Mouse (Mus musculus): Measurements from ENCODE around the gene Sh3gl2.

Gene Sh3gl2

GRCm38 (mm10) chr4:85228589-85228948 is 23.6 kb downstream of the Sh3gl2 start:
- DNase-seq (ENCODE audit: low read depth in 2 of 2, low spot score in 2 of 2), result no peak

- no peak for DNase-seq (ENCODE audit: low read depth in 2 of 2, low spot score in 2 of 2)
Measured at GRCm38 (mm10) chr4:85232386-85233381, 27.8 kb downstream of the Sh3gl2 start.

DNA sequence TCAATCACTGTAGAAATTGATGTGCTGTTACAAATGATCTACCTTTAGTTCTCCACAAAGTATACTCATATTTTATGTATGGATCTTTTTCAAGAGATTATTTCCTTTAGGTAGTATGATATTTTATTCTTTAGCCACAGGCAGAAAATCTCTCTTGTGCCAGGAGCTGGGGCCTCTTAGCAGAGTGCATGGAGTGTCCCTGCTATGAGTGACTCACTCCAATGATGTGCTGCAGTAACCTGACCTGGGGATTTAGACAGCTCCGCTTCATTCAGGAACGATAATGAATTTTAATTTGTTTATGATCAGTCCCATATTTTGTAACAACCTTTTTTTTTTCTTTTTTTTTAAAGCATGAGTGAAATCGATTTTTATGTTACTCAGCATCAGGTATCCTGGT is 36.7 kb downstream of the Sh3gl2 start:
- DNase-seq (ENCODE audit: low read depth in 2 of 2, low spot score in 2 of 2), result no peak

GRCm38 (mm10) chr4:85242562-85242961 is 37.6 kb downstream of the Sh3gl2 start:
- DNase-seq (ENCODE audit: low read depth in 2 of 2, low spot score in 2 of 2), result no peak

DNA sequence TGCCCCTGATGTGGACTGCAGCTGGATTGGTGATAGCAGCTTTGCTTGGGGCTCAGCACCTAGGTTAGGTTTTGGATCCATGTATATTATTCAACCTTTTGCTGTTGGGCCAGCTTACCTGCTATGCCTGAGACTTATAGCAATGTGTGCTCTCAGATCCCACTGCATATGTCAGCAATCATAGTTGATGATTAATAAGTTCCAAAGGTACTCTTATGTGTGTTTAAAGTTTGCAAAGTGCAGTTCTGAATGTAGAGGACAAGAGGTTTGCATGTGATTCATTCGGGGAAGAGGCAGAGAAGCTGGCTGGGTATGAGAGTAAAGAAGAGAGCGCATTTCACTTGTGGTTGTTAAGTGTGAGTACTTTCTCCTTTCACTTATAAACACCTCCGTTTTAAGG is 43.7 kb downstream of the Sh3gl2 start:
- no peak for DNase-seq (ENCODE audit: low read depth in 2 of 2, low spot score in 2 of 2)

DNA sequence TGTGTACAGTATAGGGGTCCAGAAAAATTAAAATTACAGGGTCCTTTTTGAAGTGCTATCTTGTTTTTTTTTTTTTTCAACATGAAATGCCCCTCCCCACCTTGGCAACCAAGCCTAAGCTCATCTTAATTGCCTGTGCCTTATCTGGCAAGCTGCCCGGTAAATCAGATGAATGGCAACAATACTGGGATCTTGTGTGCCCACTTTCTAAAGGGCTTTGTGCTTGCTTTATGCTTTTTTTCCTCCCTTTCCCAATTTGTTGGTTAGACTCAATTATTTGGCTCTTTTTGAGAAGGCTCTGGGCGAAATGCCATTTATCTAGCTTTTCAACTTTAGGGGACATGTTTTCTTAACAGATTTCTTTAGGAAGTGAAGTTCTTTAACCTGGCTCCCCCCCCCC is 45.3 kb downstream of the Sh3gl2 start:
- DNase-seq (ENCODE audit: low read depth in 2 of 2, low spot score in 2 of 2), result no peak

DNA sequence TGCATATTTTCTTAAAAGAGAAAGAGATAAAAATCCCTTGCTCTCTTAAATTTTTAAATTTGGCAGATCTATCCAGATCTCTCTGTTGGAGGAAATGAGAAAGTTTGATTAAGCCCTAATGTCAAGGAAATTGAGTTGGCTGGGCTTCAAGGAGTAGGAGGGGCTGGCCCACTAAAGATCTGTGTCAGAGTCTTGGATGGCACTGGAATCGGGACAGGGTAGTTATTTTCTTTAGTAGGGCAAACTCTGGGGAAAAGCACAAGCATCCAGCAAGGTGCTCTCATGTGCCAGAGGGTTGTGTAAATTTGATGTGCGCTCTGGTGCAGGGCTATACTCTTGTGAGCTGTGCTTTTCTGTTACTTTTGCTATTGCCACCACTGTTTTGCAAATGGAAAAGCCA is 45.9 kb downstream of the Sh3gl2 start:
- no peak for DNase-seq (ENCODE audit: low read depth in 2 of 2, low spot score in 2 of 2)

GRCm38 (mm10) chr4:85255771-85256389 is 51.0 kb downstream of the Sh3gl2 start:
- no peak for DNase-seq (ENCODE audit: low read depth in 2 of 2, low spot score in 2 of 2)

GRCm38 (mm10) chr4:85256461-85257202 is 51.7 kb downstream of the Sh3gl2 start:
- DNase-seq (ENCODE audit: low read depth in 2 of 2, low spot score in 2 of 2), result no peak

GRCm38 (mm10) chr4:85257771-85258341 is 52.9 kb downstream of the Sh3gl2 start:
- no peak for DNase-seq (ENCODE audit: low read depth in 2 of 2, low spot score in 2 of 2)

GRCm38 (mm10) chr4:85260687-85261658 is 56.0 kb downstream of the Sh3gl2 start:
- no peak for DNase-seq (ENCODE audit: low read depth in 2 of 2, low spot score in 2 of 2)

DNA sequence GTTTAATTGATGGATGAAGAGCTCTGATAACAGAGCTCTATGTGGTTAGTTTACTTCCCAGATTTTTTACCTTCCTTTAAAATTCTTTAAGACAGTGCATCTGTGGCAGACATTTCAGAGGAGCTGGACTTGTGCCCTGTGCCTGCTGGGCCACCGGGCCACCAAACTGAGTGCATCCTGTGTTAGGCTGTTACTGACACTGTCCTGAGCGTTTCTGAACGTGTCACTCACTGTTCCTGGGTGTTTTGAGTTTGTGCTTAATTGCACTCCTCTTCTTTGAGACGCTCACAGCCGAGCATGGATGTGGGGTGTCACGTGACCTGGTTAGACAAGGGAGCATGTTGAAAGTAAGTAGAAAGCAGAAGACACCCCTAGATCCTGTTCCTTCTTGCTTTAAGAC is 57.2 kb downstream of the Sh3gl2 start:
- no peak for DNase-seq (ENCODE audit: low read depth in 2 of 2, low spot score in 2 of 2)

DNA sequence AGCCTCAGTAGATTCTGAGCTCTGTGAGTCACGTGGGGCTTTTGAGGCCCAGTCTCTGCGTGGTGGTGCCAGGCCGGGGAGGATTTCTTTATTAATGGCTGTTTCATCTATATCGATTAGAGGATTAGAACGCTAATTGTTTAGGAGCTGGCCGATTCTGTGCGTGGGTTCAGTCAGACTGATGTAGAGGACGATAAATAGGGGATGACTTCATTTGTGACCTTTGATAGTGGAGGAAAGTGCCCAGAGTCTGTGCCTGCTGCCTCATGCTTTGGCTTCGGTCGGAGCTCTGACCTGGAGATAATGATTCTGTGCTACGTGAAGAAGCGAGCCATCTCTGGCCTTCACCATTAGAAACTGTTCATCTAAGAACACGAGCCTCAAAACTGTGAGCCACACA is 57.7 kb downstream of the Sh3gl2 start:
- no peak for DNase-seq (ENCODE audit: low read depth in 2 of 2, low spot score in 2 of 2)

DNA sequence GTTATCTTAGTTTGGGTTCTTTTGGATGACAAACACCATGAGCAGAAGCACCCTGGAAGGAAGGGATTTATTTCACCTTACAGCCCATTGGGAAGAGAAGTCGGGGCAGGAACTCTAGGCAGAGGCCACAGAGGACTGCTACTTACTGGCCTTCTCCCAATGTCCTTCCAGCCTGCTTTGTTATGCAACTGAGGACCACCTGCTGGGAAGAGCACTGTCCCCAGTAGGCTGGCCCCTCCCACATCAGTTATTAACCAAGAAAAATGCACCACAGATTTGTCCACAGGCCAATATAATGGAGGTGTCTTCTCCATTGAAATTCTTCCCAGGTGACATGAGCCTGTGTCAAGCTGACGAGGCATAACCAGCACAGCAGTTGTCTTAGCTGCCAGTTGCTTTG is 62.5 kb downstream of the Sh3gl2 start:
- DNase-seq (ENCODE audit: low read depth in 2 of 2, low spot score in 2 of 2), result no peak

GRCm38 (mm10) chr4:85272877-85273276 is 68.0 kb downstream of the Sh3gl2 start:
- DNase-seq (ENCODE audit: low read depth in 2 of 2, low spot score in 2 of 2), result no peak

DNA sequence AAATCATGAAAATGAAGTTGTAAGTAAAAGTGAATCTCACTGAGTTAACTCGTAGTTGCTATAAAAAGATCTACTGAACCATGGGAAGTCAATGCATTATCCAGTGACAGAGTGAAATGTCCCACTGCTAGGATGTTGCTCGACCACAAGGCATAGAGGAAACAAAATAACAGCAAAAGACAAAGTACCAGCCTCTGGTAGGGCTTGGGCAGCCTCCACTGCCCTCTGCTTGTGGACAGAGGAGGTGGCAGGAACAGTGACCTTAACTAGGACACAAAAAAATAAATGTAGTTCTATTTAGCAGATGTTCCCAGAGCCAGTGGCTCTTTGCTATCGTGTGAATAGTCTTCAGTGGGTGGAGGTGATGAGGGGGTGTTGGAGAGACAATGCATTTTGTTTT is 68.5 kb downstream of the Sh3gl2 start:
- DNase-seq (ENCODE audit: low read depth in 2 of 2, low spot score in 2 of 2), result no peak

DNA sequence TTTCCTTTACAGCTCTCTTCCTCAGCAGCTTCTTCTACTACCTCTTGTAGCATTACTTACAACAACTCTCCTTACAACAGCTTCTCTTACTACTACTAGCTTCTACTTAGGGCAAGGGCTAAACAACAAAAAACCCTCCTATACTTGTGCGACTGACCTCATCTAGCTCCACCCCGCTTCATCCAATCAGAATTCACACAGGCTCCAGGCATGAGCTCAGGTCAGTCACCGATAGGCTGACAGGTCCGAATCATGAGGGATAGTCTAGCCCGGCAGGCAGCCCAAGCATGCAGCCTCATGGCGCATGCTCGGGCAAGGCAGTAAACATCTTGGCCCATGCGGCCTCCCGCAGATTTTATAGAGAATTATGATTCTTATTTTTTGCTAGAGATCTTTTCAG is 78.2 kb downstream of the Sh3gl2 start:
- no peak for DNase-seq (ENCODE audit: low read depth in 2 of 2, low spot score in 2 of 2)

DNA sequence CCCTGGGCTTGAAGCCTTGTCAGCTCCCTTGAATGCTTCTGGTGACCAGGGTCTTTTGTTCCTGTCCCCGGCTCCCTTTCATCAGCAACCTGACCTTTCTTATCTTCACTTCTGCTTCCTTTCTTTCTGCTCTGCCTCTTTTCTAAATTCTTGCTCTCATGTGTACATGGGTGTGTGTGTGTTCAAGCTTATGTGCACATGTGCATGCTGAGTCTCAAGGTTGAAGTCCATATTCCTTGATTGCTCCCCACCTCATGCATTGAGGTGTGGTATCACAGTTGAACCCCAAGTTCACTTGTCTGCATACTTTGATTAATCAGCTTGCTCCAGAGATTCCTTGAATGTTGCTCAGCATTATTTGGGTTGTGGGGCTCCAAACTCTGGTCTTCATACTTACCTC is 85.1 kb downstream of the Sh3gl2 start:
- DNase-seq (ENCODE audit: low read depth in 2 of 2, low spot score in 2 of 2), result no peak

- DNase-seq (ENCODE audit: low read depth in 2 of 2, low spot score in 2 of 2), result no peak
Measured at GRCm38 (mm10) chr4:85291296-85291695, 86.4 kb downstream of the Sh3gl2 start.

DNA sequence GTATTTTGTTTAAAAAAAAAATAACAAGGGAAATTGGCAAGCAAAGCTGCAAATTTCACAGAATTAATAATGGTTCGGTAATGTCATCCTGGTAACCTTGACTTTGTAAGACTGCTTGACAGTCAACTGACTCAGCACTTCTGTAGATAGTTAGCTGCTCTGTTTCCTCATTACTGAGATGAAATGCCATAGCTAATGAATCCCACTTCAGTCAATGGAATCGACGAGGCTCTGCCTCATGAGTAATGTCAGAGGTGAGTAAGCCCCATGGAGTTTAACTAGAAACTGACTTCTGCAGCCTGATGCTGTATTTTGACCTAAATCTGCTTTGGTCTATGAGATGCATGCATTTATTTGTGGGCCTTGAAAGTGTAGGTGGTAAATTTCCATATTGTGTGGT is 88.4 kb downstream of the Sh3gl2 start:
- no peak for DNase-seq (ENCODE audit: low read depth in 2 of 2, low spot score in 2 of 2)
